Mouse (Mus musculus) left cerebral cortex, postnatal 25 days (tissue): ENCODE data around the gene Sept4. TPM values are rescaled to one million over a fixed set of nuclear protein-coding genes. Genes with fewer than 3 reads are reported as not detected.

Source experiments
- DNase-seq, 2 experiments: peaks; one replicate each; pipeline ENCODE4 v3.0.0; 2022; ENCODE audit warnings: low spot score in 2 of 2, mixed read lengths in 1 of 2
- intact Hi-C: fragments of 180-260 bp; cut with DNase I; formaldehyde crosslinking; loops from one replicate; pipeline ENCODE4 v1.15.1; 2025
- total RNA-seq, 2 experiments: library from RNA; stranded (reverse); gene quantifications; 2 replicates each; pipeline ENCODE4 v1.2.3; 2021

Sept4 gene
- total RNA-seq, 2 experiments from 2014 or later = 135 to 151 TPM

- DNase-seq = peak; percentile 40 to 62
- intact Hi-C loops = loop anchor here (5.0 kb wide), 1 partner anchor 166 kb away; the partner anchor contains the start of gene Tspoap1
Observed at GRCm38 (mm10) chr11:87595976-87596375, 27.3 kb downstream of the Sept4 start.

DNA sequence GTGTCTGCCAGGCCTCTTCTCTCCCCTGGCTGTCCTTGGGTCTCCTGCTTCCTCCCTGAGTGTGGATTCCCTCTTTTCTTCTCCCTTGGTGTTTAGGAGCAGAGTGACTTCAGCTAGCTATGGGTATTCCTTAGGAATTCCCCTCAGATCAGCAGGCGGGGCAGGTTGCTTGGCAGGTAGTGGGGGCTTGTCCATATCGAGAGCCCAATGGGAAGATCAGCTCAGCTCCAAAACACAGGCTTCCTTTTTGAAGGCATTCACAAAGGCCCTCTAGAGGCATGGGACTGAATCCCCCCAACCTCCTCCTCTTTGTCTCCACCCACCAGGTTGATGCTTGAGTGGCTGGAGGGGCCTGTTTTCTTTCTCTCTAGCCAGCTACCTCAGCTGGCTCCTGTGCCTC lies 27.8 kb downstream of the Sept4 start:
- intact Hi-C loops = loop anchor here (5.0 kb wide), 1 partner anchor 166 kb away; the partner anchor contains the start of gene Tspoap1
- DNase-seq = peak in 1 of 2 experiments; percentile 32

GRCm38 (mm10) chr11:87597061-87597460 lies 28.4 kb downstream of the Sept4 start:
- DNase-seq = no peak
- intact Hi-C loops = loop anchor here (5.0 kb wide), 1 partner anchor 165 kb away; the partner anchor contains the start of gene Tspoap1

- intact Hi-C loops = loop anchor here (5.0 kb wide), 1 partner anchor 163 kb away; the partner anchor contains the start of gene Tspoap1
- DNase-seq = no peak
Observed at GRCm38 (mm10) chr11:87599395-87600089, 30.8 kb downstream of the Sept4 start.

GRCm38 (mm10) chr11:87600322-87600853 lies 31.7 kb downstream of the Sept4 start:
- DNase-seq = no peak
- intact Hi-C loops = no loop called here

DNA sequence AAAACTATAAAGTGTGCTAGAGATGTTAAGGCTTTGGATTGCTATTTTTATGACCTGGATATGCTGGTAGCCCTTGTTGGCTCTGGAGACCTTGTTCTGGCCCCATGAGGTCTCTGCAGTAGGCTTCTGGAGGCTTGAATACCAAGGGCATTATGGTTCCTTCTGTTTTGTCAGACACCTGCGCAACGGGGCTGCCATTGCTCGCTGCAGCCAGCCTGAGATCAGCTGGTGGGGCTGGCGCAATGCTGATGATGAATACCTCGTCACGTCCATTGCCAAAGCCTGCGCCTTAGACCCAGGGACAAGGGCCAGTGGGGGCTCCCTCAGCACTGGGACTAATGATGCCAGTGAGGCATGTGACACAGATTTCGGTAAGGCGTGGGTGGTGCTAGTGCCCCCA lies 33.5 kb downstream of the Sept4 start:
- intact Hi-C loops = no loop called here
- DNase-seq = no peak

DNA sequence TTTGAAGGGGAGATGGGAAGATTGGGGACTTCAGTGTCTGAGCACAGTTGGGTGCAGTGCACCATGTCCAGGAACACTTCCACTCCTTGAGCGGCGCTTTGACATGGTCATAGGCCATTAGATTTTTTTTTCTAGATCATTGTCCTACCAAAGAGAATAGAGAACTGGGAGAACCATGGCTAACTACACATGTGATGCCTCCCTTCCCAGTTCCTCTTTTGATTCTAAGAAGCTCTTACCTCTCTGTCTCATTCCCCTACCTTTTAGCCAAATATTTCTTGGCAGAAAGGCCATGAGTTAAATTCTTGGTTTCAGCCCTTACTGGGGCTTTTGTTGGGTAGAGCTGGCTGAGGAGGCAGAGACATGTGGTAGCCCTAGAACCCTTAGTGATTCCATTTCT lies 34.9 kb downstream of the Sept4 start:
- no peak for DNase-seq
- intact Hi-C loops = no loop called here

- intact Hi-C loops = no loop called here
- no peak for DNase-seq
Observed at GRCm38 (mm10) chr11:87609264-87609663, 40.6 kb downstream of the Sept4 start.

- intact Hi-C loops = no loop called here
- no peak for DNase-seq
Observed at GRCm38 (mm10) chr11:87611547-87611946, 42.8 kb downstream of the Sept4 start.

DNA sequence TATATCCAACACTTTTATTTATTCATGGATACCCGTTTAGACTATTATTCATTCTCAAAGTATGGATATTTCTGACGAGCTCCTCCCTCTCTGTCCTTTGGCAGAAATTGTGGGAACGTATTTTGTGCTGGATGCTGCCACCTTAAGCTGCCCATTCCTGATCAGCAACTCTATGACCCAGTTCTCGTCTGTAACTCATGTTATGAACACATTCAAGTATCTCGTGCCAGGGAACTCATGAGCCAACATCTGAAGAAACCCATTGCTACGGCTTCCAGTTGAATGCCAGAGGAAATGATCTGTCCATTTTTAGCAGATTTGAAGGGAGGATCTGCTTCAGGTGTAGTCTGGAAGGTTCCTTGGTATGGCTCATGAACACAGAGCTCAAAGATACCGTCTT lies 45.3 kb downstream of the Sept4 start:
- intact Hi-C loops = no loop called here
- DNase-seq = no peak

- intact Hi-C loops = no loop called here
- DNase-seq = no peak
Observed at GRCm38 (mm10) chr11:87615551-87615950, 46.8 kb downstream of the Sept4 start.

GRCm38 (mm10) chr11:87615952-87616351 lies 47.2 kb downstream of the Sept4 start:
- intact Hi-C loops = no loop called here
- DNase-seq = peak in 1 of 2 experiments; percentile 42

GRCm38 (mm10) chr11:87616790-87617474 lies 48.2 kb downstream of the Sept4 start, which contains the start of gene Hsf5:
Gene Hsf5, plus strand, starts transcription at chr11:87617164.
- intact Hi-C loops = no loop called here
- DNase-seq = no peak

DNA sequence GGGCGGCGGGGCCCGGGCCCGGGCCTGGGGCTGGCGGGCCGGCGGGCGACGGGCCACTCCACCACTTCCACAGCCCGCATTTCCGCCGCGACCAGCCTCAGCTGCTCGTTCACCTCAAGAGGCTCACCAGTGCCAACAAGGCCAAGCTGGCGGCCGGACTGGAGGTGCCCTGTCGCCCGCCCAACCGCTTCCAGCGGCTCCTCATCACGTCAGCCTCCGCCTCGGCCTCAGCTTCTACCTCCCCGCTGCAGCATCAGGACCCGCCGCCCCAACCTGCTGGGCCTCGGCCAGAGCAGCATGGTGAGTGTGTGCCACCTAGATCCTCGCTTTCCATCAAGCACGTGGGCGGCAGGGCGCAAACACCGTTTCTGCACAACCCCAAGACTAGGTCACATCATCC lies 48.9 kb downstream of the Sept4 start:
- intact Hi-C loops = no loop called here
- DNase-seq = no peak

GRCm38 (mm10) chr11:87623160-87623559 lies 54.5 kb downstream of the Sept4 start:
- intact Hi-C loops = no loop called here
- no peak for DNase-seq

DNA sequence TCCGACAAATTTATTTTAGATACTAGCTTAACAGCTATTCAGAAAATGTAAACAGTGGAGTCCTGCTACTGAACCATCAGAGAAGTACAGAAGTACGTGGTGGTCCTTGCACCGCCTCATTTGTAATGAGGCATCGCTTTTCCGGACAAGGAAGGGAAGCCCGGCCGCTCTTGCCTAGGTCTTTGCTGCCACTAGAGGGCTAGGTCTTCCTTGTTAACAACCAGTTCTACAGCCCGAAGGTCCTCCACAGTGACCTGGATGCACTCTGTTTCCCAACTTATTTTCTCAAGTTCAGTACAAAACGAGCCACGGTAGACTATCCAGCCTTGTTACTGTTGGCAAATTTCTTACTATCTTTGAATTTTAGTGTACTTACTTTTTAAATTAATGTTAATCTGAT lies 61.2 kb downstream of the Sept4 start:
- intact Hi-C loops = no loop called here
- DNase-seq = no peak

- DNase-seq = no peak
- intact Hi-C loops = no loop called here
Observed at GRCm38 (mm10) chr11:87638793-87639192, 70.1 kb downstream of the Sept4 start.

- intact Hi-C loops = no loop called here
- DNase-seq = no peak
Observed at GRCm38 (mm10) chr11:87639206-87639605, 70.5 kb downstream of the Sept4 start.
